Mouse (Mus musculus) cerebellum, adult 8-10 months (tissue): Measurements from ENCODE around the gene Dnah14.

Experiments used
- DNase-seq: peaks from one replicate; pipeline ENCODE4 v3.0.0; 2022

The Dnah14 gene

GRCm38 (mm10) chr1:181793541-181793940 lies 217.2 kb downstream of the Dnah14 start:
- no peak for DNase-seq

GRCm38 (mm10) chr1:181799911-181800310 lies 223.6 kb downstream of the Dnah14 start:
- DNase-seq = no peak

- DNase-seq = no peak
Measured at GRCm38 (mm10) chr1:181800667-181801066, 224.3 kb downstream of the Dnah14 start.

GRCm38 (mm10) chr1:181811481-181812223 lies 235.3 kb downstream of the Dnah14 start:
- DNase-seq = no peak

- DNase-seq = no peak
Measured at GRCm38 (mm10) chr1:181826716-181827115, 250.4 kb downstream of the Dnah14 start.

GRCm38 (mm10) chr1:181828365-181828764 lies 252.0 kb downstream of the Dnah14 start:
- no peak for DNase-seq

GRCm38 (mm10) chr1:181832720-181833119 lies 256.4 kb downstream of the Dnah14 start:
- DNase-seq = peak; percentile 60

GRCm38 (mm10) chr1:181833143-181833542 lies 256.8 kb downstream of the Dnah14 start:
- peak; percentile 20 for DNase-seq

- DNase-seq = no peak
Measured at GRCm38 (mm10) chr1:181838111-181838510, 261.8 kb downstream of the Dnah14 start.

- no peak for DNase-seq
Measured at GRCm38 (mm10) chr1:181839746-181840366, 263.5 kb downstream of the Dnah14 start.

GRCm38 (mm10) chr1:181841396-181841795 lies 265.0 kb downstream of the Dnah14 start:
- DNase-seq = no peak

GRCm38 (mm10) chr1:181841864-181842672 lies 265.7 kb downstream of the Dnah14 start:
- peak; percentile 96 for DNase-seq

- DNase-seq = no peak
Measured at GRCm38 (mm10) chr1:181842781-181843180, 266.4 kb downstream of the Dnah14 start, which contains the start of gene Lbr. Gene Lbr (minus strand): TSS chr1:181843046.

GRCm38 (mm10) chr1:181844874-181845547 lies 268.7 kb downstream of the Dnah14 start:
- no peak for DNase-seq

GRCm38 (mm10) chr1:181845767-181846166 lies 269.4 kb downstream of the Dnah14 start:
- no peak for DNase-seq

- DNase-seq = no peak
Measured at GRCm38 (mm10) chr1:181847396-181847795, 271.0 kb downstream of the Dnah14 start.

GRCm38 (mm10) chr1:181848210-181848609 lies 271.9 kb downstream of the Dnah14 start:
- DNase-seq = no peak

- no peak for DNase-seq
Measured at GRCm38 (mm10) chr1:181850441-181850840, 274.1 kb downstream of the Dnah14 start.

GRCm38 (mm10) chr1:181851521-181852310 lies 275.4 kb downstream of the Dnah14 start:
- no peak for DNase-seq

- no peak for DNase-seq
Measured at GRCm38 (mm10) chr1:181852466-181852865, 276.1 kb downstream of the Dnah14 start.

GRCm38 (mm10) chr1:181853081-181853736 lies 276.9 kb downstream of the Dnah14 start:
- DNase-seq = no peak

- no peak for DNase-seq
Measured at GRCm38 (mm10) chr1:181854829-181855228, 278.5 kb downstream of the Dnah14 start.
